Mouse (Mus musculus): ENCODE measurements around the gene Nubpl. TPM values are rescaled to one million over a fixed set of nuclear protein-coding genes. Genes with fewer than 3 reads are reported as not detected.
"Not testable (repeated sequence)": the region's sequence is repeated elsewhere in the genome, so short reads cannot be mapped to it uniquely, and the experiment has no call there.

Nubpl gene
- 12.4 and 14.5 TPM in 2 replicates for polyA plus RNA-seq (2015; fragmentation: Nextera tagmentation; extraction: Ambion mirVana)

- peak within 1 kb of the TSS; percentile 97 for H3K4me3 ChIP-seq
- ATAC-seq (ENCODE audit: borderline replicate concordance, extremely low read depth, low FRiP score, low TSS enrichment), result peak; percentile 97
- 0 out of 2 replicates have a peak, but pooled peaks cover 3% of the 10 kb centered on the region for H3K4me1 ChIP-seq
- H3K36me3 ChIP-seq, result no peaks in the 10 kb centered on the region
- WGBS, result 0% methylated on average over 32 of the region's 32 CpGs
- peak within 1 kb of the TSS; percentile 59 for H3K4me2 ChIP-seq
- no peaks in the 10 kb centered on the region for H3K9me3 ChIP-seq
- H3K27me3 ChIP-seq, result no peaks in the 10 kb centered on the region
- H3K9ac ChIP-seq, result peak within 1 kb of the TSS; percentile 83
- no peak within 1 kb of the TSS for H3K27ac ChIP-seq
Observed at GRCm38 (mm10) chr12:52097650-52098070, at the start of gene Nubpl. Nubpl (plus strand) TSS chr12:52097737.

- ATAC-seq (ENCODE audit: borderline replicate concordance, extremely low read depth, low FRiP score, low TSS enrichment), result no peak
- WGBS, result 38% methylated on average over 2 of the region's 2 CpGs
Observed at GRCm38 (mm10) chr12:52049324-52049723, 48.2 kb upstream of the Nubpl start.

GRCm38 (mm10) chr12:52079296-52079695, 18.2 kb upstream of the Nubpl start:
- not testable (repeated sequence) for H3K27ac ChIP-seq; ATAC-seq (ENCODE audit: borderline replicate concordance, extremely low read depth, low FRiP score, low TSS enrichment)
- no CpG with 5 or more reads among the region's 3 CpGs for WGBS

More at GRCm38 (mm10) chr12:52049324-52049723, 48.2 kb upstream of the Nubpl start:
- Histone ChIP-seq H3K4me1 (no peaks in the 10 kb centered on the region), H3K9me3 (no peaks in the 10 kb centered on the region), H3K4me3 (no peak overlapping the region), H3K9ac (no peak overlapping the region), H3K4me2 (no peak overlapping the region), H3K27me3 (no peaks in the 10 kb centered on the region), H3K27ac (no peak overlapping the region), H3K36me3 (no peaks in the 10 kb centered on the region)

GRCm38 (mm10) chr12:52097049-52097649, 388 bp upstream of the Nubpl start:
- Histone ChIP-seq H3K9me3 (no peaks in the 10 kb centered on the region), H3K4me3 (peak overlapping the region; percentile 97), H3K4me1 (0 out of 2 replicates have a peak, but pooled peaks cover 3% of the 10 kb centered on the region), H3K4me2 (peak overlapping the region; percentile 59), H3K27me3 (no peaks in the 10 kb centered on the region), H3K36me3 (no peaks in the 10 kb centered on the region), H3K27ac (no peak overlapping the region), H3K9ac (no peak overlapping the region)
- 69% methylated on average over 13 of the region's 13 CpGs for WGBS
- ATAC-seq (ENCODE audit: borderline replicate concordance, extremely low read depth, low FRiP score, low TSS enrichment), result no peak

More at GRCm38 (mm10) chr12:52079296-52079695, 18.2 kb upstream of the Nubpl start:
- not testable (repeated sequence) for H3K4me1 ChIP-seq, H3K4me2 ChIP-seq, H3K27me3 ChIP-seq, H3K4me3 ChIP-seq, H3K9ac ChIP-seq, H3K9me3 ChIP-seq, H3K36me3 ChIP-seq

- Histone ChIP-seq H3K4me3 (no peak overlapping the region), H3K27me3 (no peaks in the 10 kb centered on the region)
- no peak for ATAC-seq (ENCODE audit: borderline replicate concordance, extremely low read depth, low FRiP score, low TSS enrichment)
Observed at GRCm38 (mm10) chr12:52120276-52120675, 22.7 kb downstream of the Nubpl start.

GRCm38 (mm10) chr12:52126407-52126806, 28.9 kb downstream of the Nubpl start:
- WGBS, result 26% methylated on average over 3 of the region's 3 CpGs
- peak; percentile 88 for ATAC-seq (ENCODE audit: borderline replicate concordance, extremely low read depth, low FRiP score, low TSS enrichment)
- no peak overlapping the region for H3K4me2 ChIP-seq
- H3K9ac ChIP-seq, result no peak overlapping the region
- no peaks in the 10 kb centered on the region for H3K27me3 ChIP-seq
- no peaks in the 10 kb centered on the region for H3K9me3 ChIP-seq
- H3K36me3 ChIP-seq, result no peaks in the 10 kb centered on the region
- no peak overlapping the region for H3K4me3 ChIP-seq
- H3K4me1 ChIP-seq, result peaks cover 6% of the 10 kb centered on the region; the same call in 1 of the 2 replicates
- 0 out of 2 replicates have a peak overlapping the region, but pooled peaks have one; percentile 1 for H3K27ac ChIP-seq

More at GRCm38 (mm10) chr12:52120276-52120675, 22.7 kb downstream of the Nubpl start:
- no peak overlapping the region for H3K27ac ChIP-seq
- H3K36me3 ChIP-seq, result no peaks in the 10 kb centered on the region
- no peaks in the 10 kb centered on the region for H3K9me3 ChIP-seq
- H3K4me2 ChIP-seq, result no peak overlapping the region
- H3K4me1 ChIP-seq, result no peaks in the 10 kb centered on the region
- no peak overlapping the region for H3K9ac ChIP-seq

GRCm38 (mm10) chr12:52129072-52129471, 31.5 kb downstream of the Nubpl start:
- Histone ChIP-seq H3K27me3 (no peaks in the 10 kb centered on the region), H3K4me1 (peaks cover 11% of the 10 kb centered on the region; the same call in 1 of the 2 replicates), H3K4me3 (no peak overlapping the region), H3K9me3 (no peaks in the 10 kb centered on the region), H3K9ac (no peak overlapping the region), H3K27ac (no peak overlapping the region), H3K4me2 (no peak overlapping the region), H3K36me3 (no peaks in the 10 kb centered on the region)
- ATAC-seq (ENCODE audit: borderline replicate concordance, extremely low read depth, low FRiP score, low TSS enrichment), result no peak
- 90% methylated on average over 3 of the region's 3 CpGs for WGBS

GRCm38 (mm10) chr12:52132256-52132655, 34.7 kb downstream of the Nubpl start:
- H3K9ac ChIP-seq, result no peak overlapping the region

GRCm38 (mm10) chr12:52138296-52138695, 40.8 kb downstream of the Nubpl start:
- 78% methylated on average over 4 of the region's 4 CpGs for WGBS
- H3K9ac ChIP-seq, result no peak overlapping the region
- no peaks in the 10 kb centered on the region for H3K4me1 ChIP-seq
- no peak overlapping the region for H3K4me2 ChIP-seq
- no peak overlapping the region for H3K4me3 ChIP-seq
- no peak for ATAC-seq (ENCODE audit: borderline replicate concordance, extremely low read depth, low FRiP score, low TSS enrichment)
- no peak overlapping the region for H3K27ac ChIP-seq
- H3K27me3 ChIP-seq, result no peaks in the 10 kb centered on the region
- H3K9me3 ChIP-seq, result no peaks in the 10 kb centered on the region
- no peaks in the 10 kb centered on the region for H3K36me3 ChIP-seq

More at GRCm38 (mm10) chr12:52132256-52132655, 34.7 kb downstream of the Nubpl start:
- Histone ChIP-seq H3K4me1 (peaks cover 5% of the 10 kb centered on the region; the same call in 1 of the 2 replicates), H3K4me3 (no peak overlapping the region), H3K27ac (no peak overlapping the region), H3K27me3 (no peaks in the 10 kb centered on the region), H3K4me2 (peak overlapping the region; percentile 23; the same call in 1 of the 2 replicates), H3K9me3 (no peaks in the 10 kb centered on the region), H3K36me3 (no peaks in the 10 kb centered on the region)
- no peak for ATAC-seq (ENCODE audit: borderline replicate concordance, extremely low read depth, low FRiP score, low TSS enrichment)
- 11% methylated on average over 10 of the region's 10 CpGs for WGBS

GRCm38 (mm10) chr12:52146639-52147038, 49.1 kb downstream of the Nubpl start:
- H3K9me3 ChIP-seq, result no peaks in the 10 kb centered on the region
- H3K27me3 ChIP-seq, result no peaks in the 10 kb centered on the region
- H3K36me3 ChIP-seq, result no peaks in the 10 kb centered on the region
- 83% methylated on average over 2 of the region's 2 CpGs for WGBS
- H3K4me1 ChIP-seq, result no peaks in the 10 kb centered on the region
- H3K27ac ChIP-seq, result no peak overlapping the region
- ATAC-seq (ENCODE audit: borderline replicate concordance, extremely low read depth, low FRiP score, low TSS enrichment), result no peak
- no peak overlapping the region for H3K4me3 ChIP-seq
- H3K4me2 ChIP-seq, result no peak overlapping the region
- H3K9ac ChIP-seq, result no peak overlapping the region

- H3K36me3 ChIP-seq, result no peaks in the 10 kb centered on the region
- H3K27ac ChIP-seq, result no peak overlapping the region
- WGBS, result 66% methylated on average over 3 of the region's 3 CpGs
- no peak overlapping the region for H3K4me3 ChIP-seq
- no peaks in the 10 kb centered on the region for H3K9me3 ChIP-seq
- no peak for ATAC-seq (ENCODE audit: borderline replicate concordance, extremely low read depth, low FRiP score, low TSS enrichment)
- no peaks in the 10 kb centered on the region for H3K4me1 ChIP-seq
- H3K27me3 ChIP-seq, result no peaks in the 10 kb centered on the region
- H3K4me2 ChIP-seq, result no peak overlapping the region
- no peak overlapping the region for H3K9ac ChIP-seq
Observed at GRCm38 (mm10) chr12:52149448-52149847, 51.9 kb downstream of the Nubpl start.

GRCm38 (mm10) chr12:52152071-52152470, 54.5 kb downstream of the Nubpl start:
- WGBS, result 97% methylated on average over 3 of the region's 3 CpGs
- Histone ChIP-seq H3K9me3 (no peaks in the 10 kb centered on the region), H3K4me2 (no peak overlapping the region)

More at GRCm38 (mm10) chr12:52152071-52152470, 54.5 kb downstream of the Nubpl start:
- H3K4me3 ChIP-seq, result no peak overlapping the region
- H3K27me3 ChIP-seq, result no peaks in the 10 kb centered on the region
- no peaks in the 10 kb centered on the region for H3K36me3 ChIP-seq
- no peak overlapping the region for H3K9ac ChIP-seq
- no peaks in the 10 kb centered on the region for H3K4me1 ChIP-seq
- H3K27ac ChIP-seq, result no peak overlapping the region
- no peak for ATAC-seq (ENCODE audit: borderline replicate concordance, extremely low read depth, low FRiP score, low TSS enrichment)
